Mouse (Mus musculus) liver, embryonic 14.5 days (tissue): ENCODE measurements around the gene Elovl6.

Source experiments
- CTCF ChIP-seq: IDR thresholded peaks from 2 replicates; pipeline ENCODE4 v1.5.1; 2016; ENCODE audit warnings: antibody characterized with exemption, low read depth, control low read depth
- EP300 ChIP-seq: IDR thresholded peaks from 2 replicates; pipeline ENCODE4 v1.6.1; 2016; ENCODE audit warnings: antibody characterized with exemption, low read depth

DNA sequence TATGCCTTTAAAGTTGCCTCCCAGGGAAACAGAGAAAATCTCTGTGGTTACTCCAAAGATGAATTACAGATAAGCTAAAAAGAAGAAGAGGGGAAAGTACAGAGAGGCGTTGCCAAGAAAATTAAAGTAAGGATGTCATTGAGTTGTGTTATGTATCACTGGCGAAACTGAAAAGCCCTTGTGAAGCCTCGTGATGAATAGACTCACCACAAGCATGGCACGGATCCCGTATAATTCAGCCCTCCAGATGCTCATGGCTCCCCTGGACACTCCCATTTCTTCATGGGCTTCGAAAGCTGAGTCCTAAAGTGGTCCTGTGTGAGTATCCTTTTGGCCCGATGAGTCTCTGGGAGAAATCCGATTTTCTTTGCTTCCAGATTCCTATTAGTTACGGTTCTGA, 125.1 kb downstream of the Elovl6 start:
- TF ChIP-seq CTCF (no peak), EP300 (no peak)
